Mouse (Mus musculus): ENCODE measurements around the gene Tcf21.

Tcf21 gene

DNA sequence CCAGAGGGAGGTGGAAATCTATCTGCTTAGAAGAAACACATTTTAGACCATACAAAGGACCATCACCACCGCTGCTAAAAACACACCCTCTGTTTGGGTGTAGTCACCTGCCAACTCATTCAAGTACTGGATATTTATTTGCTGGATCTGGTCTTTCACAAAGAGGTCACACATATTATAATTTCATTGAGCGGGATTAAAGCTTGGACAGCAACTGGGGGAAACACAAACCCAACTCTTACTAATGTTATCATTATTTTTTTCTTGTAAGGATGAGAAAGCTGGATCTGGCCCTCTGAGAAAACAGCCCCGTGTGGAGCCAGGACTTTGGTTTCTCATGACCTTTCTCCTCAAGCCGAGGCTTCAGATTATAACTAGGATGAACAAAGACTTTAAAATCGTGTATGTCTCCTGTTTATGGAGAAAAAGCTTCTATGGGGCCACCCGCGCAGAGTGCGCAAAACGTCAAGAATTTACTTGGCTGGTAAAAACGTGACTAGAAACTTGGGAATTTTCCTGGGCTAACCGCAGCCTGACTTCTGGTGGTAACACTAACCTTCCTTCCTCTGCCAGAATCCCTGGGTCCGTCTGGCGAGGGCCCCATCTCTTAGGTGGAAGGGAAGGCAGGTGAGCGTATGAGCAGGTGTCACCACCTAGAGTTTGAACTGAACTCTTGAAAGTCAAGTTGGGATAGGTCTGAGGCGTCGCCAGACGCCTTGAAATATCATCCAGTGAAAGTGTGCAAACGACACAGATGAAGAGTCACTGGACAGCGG is 4.3 kb downstream of the Tcf21 start:
- DNase-seq = no peak

DNA sequence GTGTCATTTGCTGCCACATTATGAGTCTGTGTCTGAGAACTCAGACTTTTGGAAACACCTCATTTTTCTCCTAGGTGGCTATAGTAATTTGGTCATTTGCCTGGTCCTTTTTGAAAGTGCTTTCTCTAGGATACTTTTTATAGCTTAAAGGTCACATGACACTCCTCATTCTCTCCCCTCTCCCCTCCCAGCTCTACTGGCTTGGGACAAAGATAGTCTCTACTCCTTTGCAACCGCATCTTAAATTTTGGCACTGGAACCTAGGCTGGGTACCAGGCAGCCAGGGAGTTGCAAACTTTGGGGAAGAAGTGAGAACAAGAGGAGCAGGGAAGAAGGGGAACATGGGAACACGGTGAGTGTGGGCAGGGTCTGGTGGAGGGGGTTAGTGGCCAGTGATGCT is 5.2 kb downstream of the Tcf21 start:
- no peak for DNase-seq

DNA sequence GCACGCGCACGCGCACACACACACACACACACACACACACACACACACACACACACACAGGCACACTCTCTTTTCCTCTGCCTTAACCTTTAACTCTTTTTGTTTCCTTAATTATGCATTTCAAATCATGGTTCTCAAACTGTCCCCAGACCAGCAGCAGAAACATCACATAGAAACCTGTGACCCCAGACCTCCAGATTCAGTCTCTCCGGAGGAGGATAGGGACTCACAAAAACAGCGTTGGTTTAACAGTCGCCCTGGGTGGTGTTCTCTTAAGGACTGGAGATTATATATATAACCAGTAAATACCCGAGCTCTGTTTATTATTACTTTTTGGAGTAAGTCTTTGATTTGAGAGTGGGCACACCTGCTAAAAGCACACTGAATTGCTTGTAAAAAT is 5.7 kb downstream of the Tcf21 start:
- DNase-seq = no peak

DNA sequence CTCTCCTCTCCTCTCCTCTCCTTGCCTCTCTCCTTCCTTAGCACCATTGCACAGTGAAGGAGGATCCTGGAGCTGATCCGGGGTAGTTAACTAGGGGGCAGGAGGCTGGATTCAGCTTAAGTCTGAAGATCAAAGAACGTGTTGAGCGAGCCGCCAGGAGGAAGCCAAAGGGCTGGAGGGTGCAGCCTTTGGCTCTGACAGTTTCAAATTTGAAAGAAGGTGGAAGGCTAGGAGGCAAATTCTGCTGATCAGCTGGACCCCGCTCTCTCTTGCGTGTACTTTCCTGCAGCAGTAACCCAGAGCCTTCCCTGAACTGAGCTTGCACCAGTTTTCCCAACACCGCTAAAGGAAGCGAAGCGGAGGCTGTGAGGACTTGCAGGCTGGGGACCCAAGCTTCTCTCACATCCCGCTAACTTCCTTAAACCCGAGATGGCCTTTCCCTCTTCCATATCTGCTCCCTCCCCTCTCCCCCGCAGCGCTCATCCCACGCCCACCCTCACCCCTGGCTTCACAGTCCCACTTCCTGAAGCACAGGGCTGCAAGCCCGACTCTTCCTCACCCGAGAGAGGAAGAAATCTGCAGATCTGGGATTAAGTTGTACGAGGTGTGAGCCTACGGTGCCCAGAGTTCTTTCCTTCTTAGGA is 6.5 kb downstream of the Tcf21 start:
- no peak for DNase-seq

DNA sequence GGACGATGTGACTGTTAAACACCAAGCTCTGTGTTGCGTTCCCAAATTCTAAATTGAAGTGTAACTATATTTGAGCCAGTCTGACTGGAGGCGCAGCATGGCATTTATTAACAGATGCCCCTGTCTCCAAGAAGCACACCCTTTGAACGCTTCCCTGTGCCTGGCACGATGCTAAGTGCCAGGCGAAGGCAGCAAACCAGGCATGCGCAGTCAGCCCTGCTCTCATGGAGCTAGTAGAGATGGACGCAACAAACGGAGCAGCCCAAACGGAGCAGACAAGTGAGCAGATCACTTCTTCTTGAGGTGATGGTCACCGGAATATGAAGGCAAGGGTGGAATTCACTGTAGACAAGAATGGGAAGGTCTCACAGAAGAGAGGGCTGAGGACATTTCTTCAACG is 8.1 kb downstream of the Tcf21 start:
- no peak for DNase-seq

DNA sequence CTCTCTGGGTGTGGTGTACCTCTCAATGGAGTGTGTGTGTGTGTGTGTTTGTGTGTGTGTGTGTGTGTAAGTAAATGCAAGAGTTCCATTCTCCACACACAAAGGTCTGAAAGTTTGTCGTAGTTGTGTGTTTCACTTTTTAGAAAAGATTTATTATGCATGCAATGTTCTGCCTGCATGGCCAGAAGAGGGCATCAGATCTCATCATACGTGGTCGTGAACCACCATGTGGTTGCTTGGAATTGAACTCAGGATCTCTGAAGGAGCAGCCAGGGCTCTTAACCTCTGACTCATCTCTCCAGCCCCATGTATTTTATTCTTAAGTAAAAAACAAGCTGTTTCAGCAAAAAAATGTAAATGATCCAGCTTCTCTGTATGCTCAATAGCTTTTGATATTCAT is 37.3 kb downstream of the Tcf21 start:
- DNase-seq = no peak

DNA sequence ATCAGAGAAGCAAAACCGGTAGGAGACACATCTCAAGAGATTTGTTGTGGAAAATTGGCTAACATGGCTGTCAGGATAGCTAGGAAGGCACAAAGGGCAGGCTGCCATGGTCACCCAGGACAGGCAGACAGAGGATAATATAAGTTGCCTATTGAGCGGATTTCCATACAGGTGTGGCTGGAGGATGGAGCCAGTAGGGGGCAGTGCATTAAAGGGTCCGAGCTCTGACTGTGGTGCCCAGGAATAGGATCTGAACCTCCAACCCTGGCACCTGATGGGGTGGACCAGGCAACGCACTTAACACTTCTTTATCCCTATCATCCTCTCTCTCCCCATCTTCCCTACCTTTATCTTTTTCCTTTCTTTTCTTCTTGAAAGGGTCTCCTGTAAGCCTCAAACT is 38.5 kb downstream of the Tcf21 start:
- no peak for DNase-seq

DNA sequence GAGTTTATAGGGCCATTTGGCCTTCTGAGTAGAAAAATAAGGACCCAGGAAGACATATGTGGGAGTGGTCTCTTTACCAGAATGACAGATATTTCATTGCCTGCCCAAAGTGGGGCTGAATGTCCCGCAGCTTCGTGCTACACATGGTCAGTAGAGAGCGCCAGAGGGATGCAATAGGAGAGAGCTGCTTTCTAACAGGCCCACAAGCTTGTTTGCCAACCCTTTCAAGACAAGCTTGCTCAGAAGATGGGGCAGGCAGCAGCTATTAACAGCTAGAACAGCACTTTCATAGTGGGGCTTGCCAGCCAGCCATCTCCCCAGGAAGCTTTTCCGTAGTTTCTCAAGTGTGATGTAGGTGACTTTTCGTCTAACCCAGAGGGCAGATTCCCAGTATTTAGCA is 42.0 kb downstream of the Tcf21 start:
- no peak for DNase-seq

DNA sequence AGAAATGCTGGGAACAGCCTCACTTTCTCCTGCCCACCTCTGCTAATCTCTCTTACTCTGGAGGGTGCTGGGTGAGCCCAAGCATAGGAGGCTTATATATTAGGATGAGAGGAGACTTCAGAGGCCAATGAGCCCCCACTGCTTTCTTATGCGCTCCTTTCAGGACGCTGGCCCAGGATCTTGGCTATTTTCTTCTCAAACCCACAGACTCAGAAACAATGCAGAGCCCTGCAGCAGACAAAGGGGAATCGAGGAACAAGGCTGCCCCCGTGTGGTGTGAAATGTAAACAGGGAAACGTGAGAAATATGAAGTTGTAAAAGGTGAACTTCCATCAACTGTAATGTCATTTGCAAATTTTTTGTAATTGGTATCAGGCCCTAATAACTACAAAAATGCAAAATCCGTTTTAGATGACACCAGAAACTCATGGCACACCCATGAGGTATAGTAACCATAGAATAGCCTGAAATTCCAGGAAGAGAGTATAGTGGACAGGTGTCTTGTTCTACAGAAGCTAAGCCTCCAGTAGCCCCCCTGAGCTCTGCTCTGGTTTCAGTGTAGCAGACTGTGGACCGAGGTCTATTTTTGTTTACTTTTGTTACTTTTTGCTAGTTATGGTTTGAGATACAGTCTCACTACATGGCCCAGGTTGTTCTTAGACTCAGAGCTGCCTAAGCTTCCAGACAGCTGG is 43.8 kb downstream of the Tcf21 start:
- DNase-seq = peak; percentile 71

DNA sequence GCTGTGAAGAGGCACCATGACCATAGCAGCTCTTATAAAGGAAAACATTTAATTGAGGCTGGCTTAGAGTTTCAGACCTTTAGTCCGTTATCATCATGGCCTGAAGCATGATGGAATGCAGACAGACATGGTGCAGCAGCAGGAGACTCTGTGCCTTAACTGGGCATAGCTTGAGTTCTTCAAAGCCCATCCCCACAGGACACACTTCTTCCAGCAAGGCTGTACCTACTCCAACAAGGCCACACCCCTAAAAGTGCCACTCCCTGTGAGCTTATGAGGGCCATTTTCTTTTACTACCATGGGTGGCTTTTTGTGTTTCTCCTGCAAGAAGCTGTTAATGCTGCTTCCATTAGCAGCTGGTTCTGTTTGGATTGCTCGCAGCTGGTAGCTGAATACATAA is 44.5 kb downstream of the Tcf21 start:
- no peak for DNase-seq

DNA sequence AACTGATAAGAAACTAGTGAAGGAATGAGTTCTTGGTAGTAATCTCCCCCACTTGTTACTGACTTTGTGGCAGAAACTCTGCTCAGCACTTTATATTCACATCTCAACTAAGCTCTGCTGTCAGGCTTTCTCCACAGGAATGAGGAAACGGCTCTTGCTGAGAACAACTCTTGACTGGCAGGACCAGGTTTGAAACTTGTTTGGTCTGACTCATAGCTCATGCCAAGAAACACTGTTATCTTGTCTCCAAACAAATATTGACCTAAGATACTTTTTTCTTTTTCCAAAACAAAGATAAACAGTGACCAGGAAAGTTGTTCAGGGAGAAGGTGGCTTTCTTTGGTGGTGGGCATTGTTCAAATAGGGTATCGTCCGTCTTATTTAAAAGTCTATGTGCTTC is 45.3 kb downstream of the Tcf21 start:
- DNase-seq = no peak
